Mouse (Mus musculus): Measurements from ENCODE around the gene Zbtb16.

GRCm38 (mm10) chr9:48761732-48762637 lies 74.0 kb downstream of the Zbtb16 start:
- no peak for TF ChIP-seq GATA1 (IDR thresholded peaks at IDR 0.05; ENCODE audit: borderline replicate concordance, low read length)
- TF ChIP-seq CTCF (IDR thresholded peaks at IDR 0.05; ENCODE audit: low read depth, low read length) = no peak
- no peak for TF ChIP-seq POLR2AphosphoS5 (IDR thresholded peaks at IDR 0.05; ENCODE audit: insufficient replicate concordance, low read depth, low read length)
- TF ChIP-seq TAL1 (conservative IDR thresholded peaks at IDR 0.05; ENCODE audit: low read depth, low read length) = no peak
